Mouse (Mus musculus) duodenum, adult 2 months (tissue): ENCODE measurements around the gene Vmn2r26. TPM values are rescaled to one million over a fixed set of nuclear protein-coding genes. Genes with fewer than 3 reads are reported as not detected.

Experiments
- polyA plus RNA-seq: library from polyadenylated mRNA; depleted of rRNA; stranded (reverse); fragments of >200 nt; gene quantifications from 2 replicates; pipeline ENCODE4 v1.2.3, GENCODE M21; 2012; ENCODE audit warnings: low replicate concordance; rRNA removed

Gene Vmn2r26
- polyA plus RNA-seq, result not detected in 2 replicates

DNA sequence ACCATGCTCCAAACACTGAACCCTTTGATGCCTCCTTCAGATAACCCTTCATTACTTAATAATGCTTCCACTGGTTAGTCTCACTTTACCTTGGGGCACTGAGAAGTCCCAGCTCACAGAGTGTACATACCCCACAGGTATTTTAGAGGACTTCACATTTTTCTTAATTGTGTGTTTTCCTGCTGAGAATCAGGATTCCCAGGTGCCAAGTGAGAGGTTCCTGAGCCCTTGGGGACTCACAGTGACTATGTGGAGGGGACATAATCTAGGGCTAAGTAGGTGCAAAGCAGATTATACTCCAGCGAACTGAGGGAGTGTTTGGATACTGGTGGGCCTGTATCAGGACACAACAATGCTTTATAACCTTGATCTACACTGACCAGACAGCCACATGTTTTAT lies at the start of gene Vmn2r26:
Gene Vmn2r26, plus strand, starts transcription at position 301 of the 400 bp plus-strand sequence.

Other genes with a start within 250 kb of the Vmn2r26 start
- gene Vmn2r24, start 245.7 kb upstream of the Vmn2r26 start, polyA plus RNA-seq, result not detected in 2 replicates
- not detected in 2 replicates for gene Vmn2r25, start 171.1 kb upstream of the Vmn2r26 start, polyA plus RNA-seq
- gene Vmn2r27, start 207.3 kb downstream of the Vmn2r26 start, polyA plus RNA-seq, result not detected in 2 replicates